9 mouse cellular contexts compared by ENCODE assay signal in the genomic region with DNA sequence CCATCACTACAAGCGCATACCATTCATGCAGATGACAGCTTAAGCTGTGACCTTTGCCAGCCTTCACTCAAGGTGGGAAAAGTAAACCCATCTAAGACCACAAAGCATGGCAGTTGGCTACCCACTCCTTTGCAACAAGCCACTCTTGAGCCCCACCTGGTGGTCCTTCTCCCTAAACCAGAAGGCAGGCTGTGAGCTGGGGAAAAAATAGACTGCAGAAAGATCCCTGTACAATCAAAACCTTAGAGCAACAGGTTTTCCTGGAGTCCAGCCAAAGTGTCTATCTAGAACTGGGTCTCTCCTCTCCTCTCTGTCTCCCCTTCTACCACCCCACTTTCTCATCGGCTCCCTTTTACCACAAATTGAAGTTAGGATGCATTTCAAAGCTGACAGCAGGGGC.
DNase-seq lines count a peak whose midpoint lies in the region; ATAC-seq lines count a peak whose summit lies in the region.
"Had no signal": no experiment of that assay in that cellular context is flagged by ENCODE, and none has a peak within 500 bp of the region (broad histone marks: within the 10 kb centered on the region; RNA-seq: fewer than 3 reads in every experiment).

No protein-coding gene starts in this region.

- no peaks in the 10 kb centered on the region for H3K9me3 ChIP-seq in midbrain, embryonic 14.5 days (ENCODE audit: control insufficient read depth, low read length)
- no peaks in the 10 kb centered on the region for H3K9me3 ChIP-seq in midbrain, embryonic 16.5 days (replicated peaks; ENCODE audit: control insufficient read depth, low read length, poor library complexity, severe bottlenecking)
- H3K9me3 ChIP-seq: lung, embryonic 15.5 days had no signal

- no peaks in the 10 kb centered on the region for H3K36me3 ChIP-seq in midbrain, embryonic 14.5 days (ENCODE audit: control insufficient read depth, insufficient read depth, low read length)
- no peaks in the 10 kb centered on the region for H3K36me3 ChIP-seq in midbrain, embryonic 16.5 days (ENCODE audit: control insufficient read depth, insufficient read depth, low read length)
- H3K36me3 ChIP-seq: lung, embryonic 15.5 days had no signal

- no peak overlapping the region for H3K9ac ChIP-seq in midbrain, embryonic 14.5 days (replicated peaks; ENCODE audit: low read length)
- no peak overlapping the region for H3K9ac ChIP-seq in midbrain, embryonic 16.5 days (ENCODE audit: low read depth, low read length)
- H3K9ac ChIP-seq: lung, embryonic 15.5 days had no signal

- no peak for ATAC-seq in midbrain, embryonic 14.5 days (ENCODE audit: low FRiP score, low TSS enrichment)
- no peak for ATAC-seq in midbrain, embryonic 16.5 days

- H3K4me3 ChIP-seq in midbrain, embryonic 14.5 days (replicated peaks; ENCODE audit: low read depth, low read length), result no peak overlapping the region
- H3K4me3 ChIP-seq in midbrain, embryonic 16.5 days (ENCODE audit: low read depth, low read length), result no peak overlapping the region
- H3K4me3 ChIP-seq: lung, embryonic 15.5 days had no signal

- H3K4me1 ChIP-seq in midbrain, embryonic 14.5 days (ENCODE audit: control insufficient read depth, insufficient read depth, low read length), result peaks cover 4% of the 10 kb centered on the region; the same call in 1 of the 2 replicates
- H3K4me1 ChIP-seq in midbrain, embryonic 16.5 days (ENCODE audit: control insufficient read depth, insufficient read depth, low read length), result peaks cover 12% of the 10 kb centered on the region; the same call in 1 of the 2 replicates
- H3K4me1 ChIP-seq: lung, embryonic 15.5 days had no signal

- 24% methylated on average over 2 of the region's 2 CpGs for WGBS in midbrain, embryonic 14.5 days
- WGBS in midbrain, embryonic 16.5 days, result 18% methylated on average over 2 of the region's 2 CpGs

- no peak overlapping the region for H3K27ac ChIP-seq in midbrain, embryonic 14.5 days (replicated peaks; ENCODE audit: low read depth, low read length)
- H3K27ac ChIP-seq in midbrain, embryonic 16.5 days (ENCODE audit: low read length), result no peak overlapping the region
- H3K27ac ChIP-seq: lung, embryonic 15.5 days had no signal

- peak; percentile 11 for DNase-seq in adrenal gland, postnatal 14 days
- no peak for DNase-seq in adrenal gland, postnatal 4 days (ENCODE audit: low spot score in 2 of 2)
- DNase-seq in midbrain, embryonic 14.5 days, result peak; percentile 77
- peak; percentile 57 to 60 for DNase-seq in frontal cortex, postnatal 10 days (ENCODE audit: low spot score in 2 of 2)
- DNase-seq in retina, postnatal 1 day, result peak; percentile 57
- no peak for DNase-seq in urinary bladder, postnatal 36 days (ENCODE audit: low spot score in 2 of 2)
- DNase-seq in heart, adult 18-20 months, result no peak

- no peak overlapping the region for H3K4me2 ChIP-seq in midbrain, embryonic 14.5 days (ENCODE audit: low read length)
- H3K4me2 ChIP-seq in midbrain, embryonic 16.5 days (ENCODE audit: low read length), result no peak overlapping the region
- H3K4me2 ChIP-seq: lung, embryonic 15.5 days had no signal

- H3K27me3 ChIP-seq in midbrain, embryonic 14.5 days (ENCODE audit: control insufficient read depth, insufficient read depth, low read length), result no peaks in the 10 kb centered on the region
- no peaks in the 10 kb centered on the region for H3K27me3 ChIP-seq in midbrain, embryonic 16.5 days (ENCODE audit: control insufficient read depth, insufficient read depth, low read depth, low read length)
- H3K27me3 ChIP-seq: lung, embryonic 15.5 days had no signal

Comparison
In these comparisons a context has a peak if more than half of its experiments do, and no peak if none do; other contexts are left out.
1. DNase-seq: peak in adrenal gland, postnatal 14 days (single experiment), midbrain, embryonic 14.5 days (single experiment), frontal cortex, postnatal 10 days (2 of 2) and retina, postnatal 1 day (single experiment); none in adrenal gland, postnatal 4 days (0 of 2), urinary bladder, postnatal 36 days (0 of 2) and heart, adult 18-20 months (0 of 2).